Mouse (Mus musculus) testis, adult 2 months (tissue): ENCODE results near the gene Akap1. TPM values are rescaled to one million over a fixed set of nuclear protein-coding genes. Genes with fewer than 3 reads are reported as not detected.

ENCODE experiments used
- H3K27ac ChIP-seq: fragments of 200-500 bp; 2 replicates; pipeline ENCODE4 v1.5.1; 2012; ENCODE audit warnings: low read depth, low read length; ENCODE audit not compliant: control insufficient read depth, insufficient read depth
- H3K27me3 ChIP-seq: fragments of 200-500 bp; 2 replicates; pipeline ENCODE4 v1.6.1; 2012; ENCODE audit warnings: mild to moderate bottlenecking, low read length, moderate library complexity; ENCODE audit not compliant: control insufficient read depth, insufficient read depth
- H3K36me3 ChIP-seq: fragments of 200-500 bp; 2 replicates; pipeline ENCODE4 v1.6.1; 2012; ENCODE audit warnings: mild to moderate bottlenecking, low read length; ENCODE audit not compliant: control insufficient read depth, insufficient read depth
- H3K4me1 ChIP-seq: fragments of 200-500 bp; 2 replicates; pipeline ENCODE4 v1.6.1; 2012; ENCODE audit warnings: low read length; ENCODE audit not compliant: control insufficient read depth, insufficient read depth
- H3K4me3 ChIP-seq: fragments of 200-500 bp; 2 replicates; pipeline ENCODE4 v1.5.1; 2012; ENCODE audit warnings: low read depth, mild to moderate bottlenecking, low read length, moderate library complexity, mixed read lengths; ENCODE audit not compliant: control insufficient read depth
- CTCF ChIP-seq: fragments of 200-500 bp; IDR thresholded peaks from 2 replicates; pipeline ENCODE4 v1.5.1; 2012; ENCODE audit warnings: low read depth, mild to moderate bottlenecking, inconsistent platforms, low read length, moderate library complexity; ENCODE audit not compliant: control insufficient read depth, insufficient read depth, insufficient replicate concordance
- POLR2A ChIP-seq: fragments of 200-500 bp; IDR thresholded peaks from 2 replicates; pipeline ENCODE4 v1.6.1; 2012; ENCODE audit warnings: low read depth, mild to moderate bottlenecking, inconsistent platforms, low read length, moderate library complexity; ENCODE audit not compliant: control insufficient read depth
- polyA plus RNA-seq: library from polyadenylated mRNA; depleted of rRNA; stranded (reverse); fragments of >200 nt; gene quantifications from 2 replicates; pipeline ENCODE4 v1.2.3, GENCODE M21; 2012; rRNA removed

Akap1 gene
- 535 and 558 TPM in 2 replicates for polyA plus RNA-seq

DNA sequence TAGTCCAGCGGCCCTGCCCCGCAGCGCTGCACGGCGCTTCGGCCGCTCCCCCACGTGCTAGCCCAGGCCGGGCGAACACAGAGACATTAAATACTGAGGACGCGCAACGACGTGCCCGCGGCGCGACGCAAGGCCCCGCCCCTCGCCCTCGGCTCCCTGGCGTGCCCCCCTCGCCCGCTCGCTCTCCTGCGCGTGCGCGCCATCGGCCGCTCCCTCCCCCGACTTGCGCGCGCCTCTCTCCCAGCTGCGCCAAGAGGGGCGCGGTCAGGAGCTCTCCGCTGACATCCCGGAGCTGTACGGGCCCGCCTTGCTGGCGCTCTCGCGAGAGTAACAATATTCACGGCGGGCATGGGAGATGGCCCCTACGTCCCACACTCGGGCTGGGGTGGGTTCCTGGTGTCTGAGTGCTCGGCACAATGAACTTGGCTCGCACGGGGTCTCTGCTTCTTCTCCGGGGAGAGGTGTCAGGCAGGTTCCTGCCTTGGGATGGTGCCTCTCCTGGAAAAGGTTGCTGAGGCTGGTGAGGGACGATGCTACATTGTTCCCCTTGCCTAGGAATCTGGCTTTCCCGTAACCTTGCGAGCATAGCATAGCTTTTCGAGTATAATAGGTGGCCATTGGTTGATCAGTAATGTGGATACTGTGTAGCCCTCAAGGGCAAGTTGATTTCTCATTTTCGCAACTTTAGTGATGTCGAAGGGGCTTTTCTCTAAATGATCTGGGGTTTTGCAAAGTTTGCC, at the start of gene Akap1:
Akap1 (minus strand) TSS at position 129 of the 740 bp plus-strand sequence.
- Histone ChIP-seq H3K36me3 (no peaks in the 10 kb centered on the region), H3K27me3 (no peaks in the 10 kb centered on the region), H3K4me3 (peak within 1 kb of the TSS; percentile 86), H3K27ac (peak within 1 kb of the TSS; percentile 77), H3K4me1 (peaks cover 11% of the 10 kb centered on the region)
- peak; percentile 84 for TF ChIP-seq POLR2A
- TF ChIP-seq CTCF = no peak

DNA sequence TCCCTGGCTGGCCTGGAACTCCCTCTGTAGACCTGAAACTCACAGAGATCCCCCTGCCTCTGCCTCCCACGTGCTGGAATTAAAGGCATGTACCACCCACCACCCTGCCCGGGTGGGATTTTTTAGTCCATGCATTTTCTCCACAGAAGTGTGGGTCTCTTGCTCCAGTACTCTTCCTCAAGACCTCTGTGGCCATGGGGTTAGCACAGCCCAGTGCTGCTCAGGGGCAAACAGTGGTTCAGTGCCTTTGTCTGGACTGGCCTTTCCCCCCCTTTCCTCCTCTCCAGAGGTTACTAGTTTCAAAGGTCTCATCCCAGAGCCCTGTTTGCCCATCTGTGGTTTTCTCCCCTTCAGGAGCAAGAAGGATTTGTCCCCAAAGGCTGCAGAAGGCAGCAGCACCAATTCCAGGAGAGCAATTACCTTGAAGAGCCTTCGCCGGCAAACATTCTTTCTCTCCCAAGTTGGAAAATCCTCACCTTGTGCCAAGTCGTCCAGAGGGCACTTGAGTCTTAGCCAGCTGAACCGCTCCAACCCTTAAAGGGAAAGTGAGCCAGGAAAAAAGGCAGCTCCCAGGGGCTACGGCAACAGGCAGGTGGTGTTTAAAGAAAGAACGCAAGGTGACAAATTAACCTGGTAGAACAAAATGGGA, 45.1 kb upstream of the Akap1 start:
- peak overlapping the region; percentile 52 for H3K27ac ChIP-seq
- H3K4me3 ChIP-seq = no peak overlapping the region
- H3K27me3 ChIP-seq = no peaks in the 10 kb centered on the region
- H3K4me1 ChIP-seq = no peaks in the 10 kb centered on the region
- TF ChIP-seq CTCF (no peak), POLR2A (no peak)
- no peaks in the 10 kb centered on the region for H3K36me3 ChIP-seq

DNA sequence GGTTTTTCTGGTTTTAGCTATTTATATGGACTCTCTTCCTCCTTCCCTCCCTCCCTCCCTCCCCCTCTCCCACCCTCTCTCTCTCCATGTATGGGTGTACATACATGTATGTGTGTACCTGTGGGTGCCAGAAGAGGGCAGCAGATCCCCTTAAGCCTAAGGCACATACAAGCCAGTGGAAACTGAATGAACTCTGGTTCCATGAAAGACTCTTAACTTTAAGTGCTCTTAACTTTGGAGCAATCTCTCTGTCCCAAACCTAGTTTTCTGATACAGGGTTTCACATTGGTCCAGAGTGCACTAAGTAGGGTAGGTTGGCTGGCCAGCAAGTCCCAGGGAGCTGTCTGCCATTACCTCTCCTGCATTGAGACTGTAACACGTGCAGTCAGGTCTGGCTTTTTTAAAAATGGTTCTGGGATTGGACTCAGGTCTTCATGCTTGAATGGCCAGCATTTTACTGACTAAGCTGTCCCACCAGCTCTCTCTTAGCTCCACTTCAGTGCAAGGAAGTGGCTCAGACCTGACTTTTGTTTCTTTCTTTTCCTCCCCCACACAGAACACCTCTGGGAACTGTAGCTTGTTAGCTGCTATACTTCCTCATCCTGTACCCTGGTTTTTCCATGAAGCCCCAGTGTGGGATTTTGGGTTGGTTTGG, 44.3 kb upstream of the Akap1 start:
- Histone ChIP-seq H3K4me3 (no peak overlapping the region), H3K4me1 (no peaks in the 10 kb centered on the region), H3K27ac (peak overlapping the region; percentile 52; the same call in 1 of the 2 replicates), H3K27me3 (no peaks in the 10 kb centered on the region), H3K36me3 (no peaks in the 10 kb centered on the region)
- TF ChIP-seq POLR2A (no peak), CTCF (no peak)

DNA sequence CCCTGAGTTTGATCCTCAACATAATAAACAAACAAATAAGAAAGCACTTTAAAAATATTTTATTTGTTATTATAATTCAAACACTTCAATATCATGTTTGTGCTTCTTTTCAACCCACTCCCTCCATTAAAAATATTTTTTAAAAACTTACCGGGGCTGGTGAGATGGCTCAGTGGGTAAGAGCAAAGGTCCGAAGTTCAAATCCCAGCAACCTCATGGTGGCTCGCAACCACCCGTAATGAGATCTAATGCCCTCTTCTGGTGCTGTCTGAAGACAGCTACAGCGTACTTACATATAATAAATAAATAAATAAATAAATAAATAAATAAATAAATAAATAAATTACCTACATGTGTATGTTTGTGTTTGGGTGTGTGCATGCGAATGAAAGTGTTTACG, 43.5 kb upstream of the Akap1 start:
- Histone ChIP-seq H3K4me3 (peak overlapping the region; percentile 67), H3K36me3 (no peaks in the 10 kb centered on the region), H3K27ac (no peak overlapping the region), H3K27me3 (no peaks in the 10 kb centered on the region), H3K4me1 (no peaks in the 10 kb centered on the region)
- no peak for TF ChIP-seq POLR2A
- TF ChIP-seq CTCF = no peak

DNA sequence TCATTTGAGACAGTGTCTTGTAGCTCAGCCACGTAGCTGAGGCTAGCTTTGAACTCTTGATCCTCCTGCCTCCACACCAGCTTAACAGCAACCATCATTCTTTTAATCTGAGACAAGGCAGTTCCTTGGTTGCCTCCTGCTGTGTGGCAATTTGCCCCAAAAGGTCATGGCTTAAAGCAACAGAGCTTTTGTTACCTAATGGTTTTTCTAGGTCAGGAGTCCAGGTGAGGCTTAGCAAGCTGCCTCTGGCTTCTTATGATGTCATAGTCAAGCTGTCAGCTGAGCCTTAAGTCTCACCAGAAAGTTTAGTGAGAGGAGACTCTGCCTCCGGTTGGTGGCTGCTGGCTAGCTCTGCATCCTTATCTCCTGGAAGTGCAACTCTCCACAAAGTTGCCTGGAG, 41.2 kb upstream of the Akap1 start:
- no peaks in the 10 kb centered on the region for H3K27me3 ChIP-seq
- H3K4me1 ChIP-seq = no peaks in the 10 kb centered on the region
- H3K36me3 ChIP-seq = no peaks in the 10 kb centered on the region
- H3K27ac ChIP-seq = no peak overlapping the region
- peak overlapping the region; percentile 79 for H3K4me3 ChIP-seq
- TF ChIP-seq CTCF (no peak), POLR2A (peak; percentile 35; the same call in 1 of the 2 replicates)

DNA sequence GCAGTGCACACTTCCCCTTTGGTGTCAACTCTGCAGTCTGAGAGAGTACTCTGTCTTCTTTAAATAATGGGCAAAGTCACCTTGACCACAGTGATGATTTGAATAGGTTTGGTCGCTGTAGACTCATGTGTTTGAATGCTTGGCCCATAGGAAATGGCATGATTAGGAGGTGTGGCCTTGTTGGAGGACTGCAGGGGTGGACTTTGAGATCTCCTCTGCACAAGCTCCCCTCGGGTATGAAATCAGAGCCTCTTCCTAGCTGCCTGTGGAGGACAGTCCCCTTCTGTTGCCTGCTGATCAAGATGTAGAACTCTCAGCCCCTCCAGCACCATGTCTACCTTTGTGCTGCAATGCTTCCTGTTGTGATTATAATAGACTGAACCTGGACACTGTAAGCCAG, 39.7 kb upstream of the Akap1 start:
- Histone ChIP-seq H3K36me3 (no peaks in the 10 kb centered on the region), H3K4me1 (no peaks in the 10 kb centered on the region)
- no peak for TF ChIP-seq CTCF
- no peak for TF ChIP-seq POLR2A

DNA sequence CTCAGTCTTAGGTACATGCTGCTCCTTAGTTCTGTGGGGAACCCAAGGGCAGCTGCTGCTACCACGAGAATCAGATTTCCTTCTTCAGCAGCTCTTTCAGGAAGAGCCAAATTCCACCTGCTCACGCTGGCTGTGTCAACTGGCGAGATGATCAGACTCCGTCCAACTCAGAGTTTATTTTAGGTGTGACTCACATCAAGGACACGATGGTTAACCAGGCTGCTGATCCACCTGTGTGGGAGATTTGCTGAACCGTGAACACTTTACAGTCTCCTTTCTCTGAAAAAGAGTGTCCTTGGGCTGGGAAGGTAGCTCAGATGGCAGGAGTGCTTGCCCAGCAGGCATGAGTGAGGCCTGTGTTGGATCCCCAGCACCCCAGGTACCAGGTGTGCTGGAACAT, 38.4 kb upstream of the Akap1 start:
- Histone ChIP-seq H3K27ac (no peak overlapping the region), H3K4me1 (no peaks in the 10 kb centered on the region), H3K36me3 (no peaks in the 10 kb centered on the region), H3K4me3 (no peak overlapping the region), H3K27me3 (no peaks in the 10 kb centered on the region)
- TF ChIP-seq POLR2A = no peak
- TF ChIP-seq CTCF = no peak

More for the DNA sequence above, 39.7 kb upstream of the Akap1 start:
- Histone ChIP-seq H3K4me3 (no peak overlapping the region), H3K27me3 (no peaks in the 10 kb centered on the region), H3K27ac (no peak overlapping the region)
